Mouse (Mus musculus) T-helper 17 cell (primary cell): ENCODE results near the gene Styxl1.

Experiments used
- in situ Hi-C, 2 experiments: fragments of 300-600 bp; cut with MboI, MseI; formaldehyde crosslinking; loops; 1 replicate in 1 of 2; 2 replicates in 1 of 2; pipeline ENCODE4 v1.15.1; 2025; ENCODE audit warnings: high pct_unique_total_duplicates in 2 of 2

Styxl1 gene

DNA sequence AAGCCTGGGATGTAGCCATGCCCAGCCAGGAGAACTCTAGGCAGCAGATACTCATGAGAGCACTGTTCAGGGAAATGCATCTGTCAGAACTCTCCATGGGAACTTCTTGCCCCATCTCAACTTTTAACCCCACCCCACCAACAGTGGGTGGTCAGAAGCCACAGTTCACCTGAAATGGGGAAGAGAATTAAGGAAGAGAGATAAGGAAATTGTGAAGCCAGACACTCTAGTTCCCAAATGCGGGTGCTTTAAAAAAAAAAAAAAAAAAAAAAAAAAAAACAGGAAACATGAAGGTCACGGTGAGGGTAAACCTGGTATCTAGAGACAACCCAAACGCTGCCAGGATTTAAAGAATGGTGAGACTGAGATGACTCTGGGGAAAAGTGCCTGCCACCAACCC lies 5.7 kb downstream of the Styxl1 start:
- in situ Hi-C loops: no loop called here

GRCm38 (mm10) chr5:135764971-135765370 lies 13.2 kb downstream of the Styxl1 start:
- in situ Hi-C loops: loop anchor here (5.0 kb wide), 1 partner anchor 148 kb away; no protein-coding TSS in a partner anchor

DNA sequence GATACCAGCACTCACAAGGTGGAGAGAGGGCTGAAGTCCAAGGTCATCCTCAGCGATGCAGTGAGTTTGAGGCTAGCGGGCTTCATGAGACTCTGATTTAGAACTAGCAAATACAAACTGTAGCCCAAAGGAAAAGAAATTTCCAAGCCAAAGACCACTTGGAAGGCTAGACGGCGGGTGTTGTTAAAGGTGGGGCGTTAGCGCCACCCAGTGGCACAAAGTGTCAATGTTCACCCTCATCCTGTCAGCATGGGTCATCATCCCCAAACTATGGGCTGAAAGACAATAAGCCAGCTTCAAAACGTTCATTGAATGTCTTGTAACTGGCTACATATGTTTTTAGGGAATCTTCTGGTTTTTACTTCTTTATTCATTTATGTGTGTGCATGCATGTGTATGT lies 14.7 kb downstream of the Styxl1 start:
- in situ Hi-C loops: loop anchor here in 1 of 2 experiments (5.0 kb wide), 1 partner anchor 146 kb away; no protein-coding TSS in a partner anchor

DNA sequence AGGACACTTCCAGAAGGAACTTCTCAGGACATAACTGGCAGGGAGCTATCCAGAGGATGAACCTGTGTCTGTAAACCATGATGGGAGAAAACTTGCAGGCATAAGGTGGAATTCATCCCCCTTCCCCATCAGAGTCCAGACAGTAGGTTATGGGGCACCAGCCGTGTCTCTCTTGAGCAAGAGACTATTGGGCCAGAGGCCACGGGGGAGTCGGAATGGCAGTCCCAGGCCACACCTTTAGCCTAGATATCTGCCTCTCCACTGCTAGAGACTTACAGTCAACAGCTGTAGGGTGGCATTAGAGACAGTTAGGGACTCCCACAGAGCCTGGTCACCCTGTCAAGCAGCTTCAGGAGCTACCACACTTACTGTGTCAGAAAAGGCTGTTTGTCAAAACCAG lies 16.3 kb downstream of the Styxl1 start:
- in situ Hi-C loops: loop anchor here in 1 of 2 experiments (5.0 kb wide), 1 partner anchor 145 kb away; no protein-coding TSS in a partner anchor

DNA sequence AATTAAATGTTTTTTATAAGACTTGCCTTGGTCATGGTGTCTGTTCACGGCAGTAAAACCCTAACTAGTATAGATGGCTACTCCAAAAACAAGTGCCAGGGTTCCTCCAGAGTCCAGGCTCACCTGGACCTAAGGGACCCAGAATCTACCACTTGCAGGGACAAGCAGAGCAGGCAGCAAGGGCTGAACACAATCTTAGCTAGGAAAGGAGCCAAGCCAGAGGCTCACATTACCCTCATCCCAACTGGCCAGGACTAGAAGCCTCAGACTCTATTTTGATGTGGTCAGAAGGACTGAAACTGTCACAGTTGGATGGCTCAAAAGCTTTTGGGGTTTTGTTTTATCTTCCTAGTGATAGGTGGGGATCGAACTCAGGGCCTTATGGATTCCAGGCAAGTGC lies 26.6 kb downstream of the Styxl1 start:
- in situ Hi-C loops: loop anchor here in 1 of 2 experiments (10.0 kb wide), 1 partner anchor 347 kb away; no protein-coding TSS in a partner anchor

DNA sequence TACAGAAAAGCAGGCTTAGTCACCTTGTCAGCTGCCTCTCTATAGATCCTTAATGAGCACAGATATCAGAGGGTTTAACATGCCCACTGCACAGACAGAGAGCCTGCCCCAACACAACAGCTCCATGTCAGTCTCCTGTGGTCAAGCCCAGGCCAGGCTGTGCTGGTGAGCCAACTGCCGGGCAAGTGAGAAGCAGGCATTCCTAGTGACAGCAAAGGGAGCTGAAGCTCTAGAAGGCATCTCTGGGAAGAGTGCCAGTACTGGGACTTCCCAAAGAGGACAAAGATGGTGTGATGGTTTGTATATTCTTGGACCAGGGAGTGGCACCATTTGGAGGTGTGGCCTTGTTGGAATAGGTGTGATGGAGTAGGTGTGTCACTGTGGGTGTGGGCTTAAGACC lies 27.1 kb downstream of the Styxl1 start:
- in situ Hi-C loops: loop anchor here in 1 of 2 experiments (10.0 kb wide), 1 partner anchor 346 kb away; no protein-coding TSS in a partner anchor

DNA sequence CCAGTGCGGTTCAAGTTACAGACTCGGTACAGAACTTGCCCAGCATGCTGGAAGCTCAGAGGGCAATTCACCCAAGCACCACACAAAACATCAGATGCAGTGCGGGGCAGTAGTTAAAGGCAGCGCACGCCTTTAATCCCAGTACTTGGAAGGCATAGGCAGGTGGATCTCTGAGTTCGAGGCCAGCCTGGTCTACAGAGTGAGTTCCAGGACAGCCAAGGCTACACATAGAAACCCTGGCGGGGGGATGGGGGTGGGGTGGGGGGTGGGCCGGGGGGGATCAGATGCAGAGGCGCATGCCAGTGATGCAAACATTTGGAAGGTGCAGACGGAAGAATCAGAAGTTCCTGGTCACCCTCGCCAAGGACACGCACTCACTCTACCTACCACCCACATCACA lies 33.4 kb downstream of the Styxl1 start:
- in situ Hi-C loops: no loop called here

- in situ Hi-C loops: no loop called here
Observed at GRCm38 (mm10) chr5:135743741-135744609, 34.2 kb downstream of the Styxl1 start, which contains the start of gene Tmem120a. Tmem120a (minus strand) TSS chr5:135744448.

DNA sequence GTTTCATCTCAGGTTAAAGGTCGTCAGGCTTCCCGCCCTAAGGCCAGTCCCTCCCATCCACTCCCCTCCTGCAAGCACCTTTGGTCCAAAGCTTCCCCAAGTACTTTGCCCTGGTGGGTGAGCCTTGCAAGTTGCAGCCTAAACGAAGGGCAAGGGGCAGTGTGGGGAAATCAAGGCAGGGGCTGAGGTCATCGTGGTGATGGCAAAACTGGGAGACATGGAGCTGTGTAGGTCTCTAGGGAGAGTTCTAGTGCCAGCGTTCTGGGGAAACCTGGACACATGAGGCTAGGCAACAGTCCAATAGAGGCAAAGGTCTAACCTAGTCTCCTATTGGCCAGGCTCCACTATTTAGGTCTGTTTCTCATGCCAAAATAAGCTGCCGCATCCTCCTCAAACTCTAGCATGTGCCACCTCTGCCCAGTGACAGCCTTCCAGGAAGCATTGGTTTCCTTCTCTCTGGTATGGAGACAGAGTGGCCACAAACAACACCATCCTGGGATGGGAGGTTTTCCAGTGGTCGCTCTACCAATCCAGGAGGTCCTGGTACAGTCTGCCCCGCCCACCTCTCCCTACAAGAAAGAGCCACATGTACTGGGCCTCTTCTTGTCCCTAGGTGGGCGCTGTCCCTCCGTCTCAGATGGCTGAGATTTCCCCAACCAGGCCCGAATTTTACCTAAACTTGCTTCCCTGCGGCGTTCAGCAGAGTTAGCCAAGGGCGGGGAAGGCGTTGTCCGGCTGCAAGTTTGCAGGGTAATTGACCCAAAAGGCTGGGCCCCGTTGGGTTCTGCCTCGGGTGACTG lies 35.0 kb downstream of the Styxl1 start:
- in situ Hi-C loops: no loop called here

GRCm38 (mm10) chr5:135742156-135742555 lies 36.0 kb downstream of the Styxl1 start:
- in situ Hi-C loops: no loop called here

DNA sequence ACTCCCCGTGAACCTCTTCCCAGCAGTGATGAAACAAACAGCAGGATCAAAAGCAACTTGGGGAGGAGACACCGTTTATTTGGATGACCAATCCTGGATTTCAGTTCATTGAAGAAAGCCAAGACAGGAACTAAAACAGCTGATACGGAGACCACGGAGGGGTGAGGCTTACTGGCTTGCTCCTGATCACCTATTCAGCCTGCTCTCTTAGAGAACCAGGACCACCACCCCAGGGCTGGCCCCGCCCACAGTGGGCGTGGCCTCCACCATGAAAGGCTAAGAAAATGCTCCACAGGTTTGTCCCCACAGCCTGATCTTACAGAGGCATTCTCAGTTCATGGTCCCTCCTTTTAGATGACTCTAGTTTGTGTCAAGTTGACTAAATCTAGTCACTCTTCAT lies 39.9 kb downstream of the Styxl1 start:
- in situ Hi-C loops: no loop called here

GRCm38 (mm10) chr5:135737154-135737553 lies 41.0 kb downstream of the Styxl1 start:
- in situ Hi-C loops: no loop called here

- in situ Hi-C loops: no loop called here
Observed at GRCm38 (mm10) chr5:135736544-135736943, 41.6 kb downstream of the Styxl1 start.

- in situ Hi-C loops: no loop called here
Observed at GRCm38 (mm10) chr5:135735741-135736140, 42.4 kb downstream of the Styxl1 start.

GRCm38 (mm10) chr5:135734057-135734680 lies 44.0 kb downstream of the Styxl1 start:
- in situ Hi-C loops: no loop called here

DNA sequence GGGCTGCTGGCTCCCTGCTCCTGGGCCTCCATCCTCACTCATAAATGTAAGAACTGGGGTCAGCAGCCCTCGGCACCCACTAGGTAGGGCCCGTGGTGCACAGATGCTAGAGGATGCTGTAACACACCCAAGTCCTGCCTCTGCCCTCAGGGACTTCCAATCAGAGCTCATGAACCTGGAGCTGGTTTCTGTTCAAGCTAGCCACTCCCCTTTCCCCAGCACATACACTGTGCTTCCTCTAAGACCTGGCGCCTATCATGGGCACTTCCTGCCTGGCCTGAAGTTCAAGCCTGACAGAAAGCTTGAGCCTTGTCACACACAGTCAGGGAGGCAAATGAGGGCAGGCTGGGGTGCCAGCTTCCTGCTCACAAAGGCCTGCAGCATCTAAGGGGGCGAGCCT lies 45.1 kb downstream of the Styxl1 start:
- in situ Hi-C loops: no loop called here

DNA sequence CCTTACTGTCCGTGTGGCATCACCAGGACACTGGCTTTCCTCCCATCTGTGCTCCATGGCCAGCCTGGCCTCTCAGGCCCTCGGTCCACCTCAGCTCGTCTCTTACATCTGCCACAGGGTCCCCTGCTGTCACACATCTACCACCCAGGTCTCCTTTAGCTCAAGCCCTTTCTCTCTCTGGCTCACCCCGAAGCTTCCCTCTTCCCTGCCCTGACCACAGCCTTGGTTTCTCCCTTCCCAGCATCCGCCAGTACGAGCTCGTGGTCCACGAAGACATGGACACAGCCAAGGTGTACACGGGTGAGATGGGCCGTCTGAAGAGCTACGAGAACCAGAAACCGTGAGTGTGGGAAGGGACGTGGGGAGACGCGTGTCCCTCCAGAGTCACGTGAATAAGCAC lies 46.9 kb downstream of the Styxl1 start:
- in situ Hi-C loops: no loop called here

DNA sequence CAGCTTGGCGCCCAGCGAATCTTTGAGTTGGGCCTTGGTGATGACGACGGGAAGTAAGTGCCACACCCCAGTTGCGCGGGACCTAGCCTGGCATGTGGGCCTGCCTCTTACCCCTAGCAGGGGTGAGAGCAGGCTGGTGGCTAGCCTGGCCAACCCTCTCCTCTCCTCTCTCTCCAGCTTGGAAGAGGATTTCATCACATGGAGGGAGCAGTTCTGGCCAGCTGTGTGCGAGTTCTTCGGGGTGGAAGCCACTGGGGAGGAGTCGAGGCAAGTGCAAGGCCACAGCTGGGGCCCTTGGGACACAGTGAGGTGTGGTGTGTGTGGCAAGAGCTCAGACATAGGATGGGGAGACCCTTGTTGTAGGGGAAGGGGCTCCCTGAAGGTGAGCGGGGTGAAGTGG lies 47.3 kb downstream of the Styxl1 start:
- in situ Hi-C loops: no loop called here

GRCm38 (mm10) chr5:135730278-135730677 lies 47.9 kb downstream of the Styxl1 start:
- in situ Hi-C loops: no loop called here

DNA sequence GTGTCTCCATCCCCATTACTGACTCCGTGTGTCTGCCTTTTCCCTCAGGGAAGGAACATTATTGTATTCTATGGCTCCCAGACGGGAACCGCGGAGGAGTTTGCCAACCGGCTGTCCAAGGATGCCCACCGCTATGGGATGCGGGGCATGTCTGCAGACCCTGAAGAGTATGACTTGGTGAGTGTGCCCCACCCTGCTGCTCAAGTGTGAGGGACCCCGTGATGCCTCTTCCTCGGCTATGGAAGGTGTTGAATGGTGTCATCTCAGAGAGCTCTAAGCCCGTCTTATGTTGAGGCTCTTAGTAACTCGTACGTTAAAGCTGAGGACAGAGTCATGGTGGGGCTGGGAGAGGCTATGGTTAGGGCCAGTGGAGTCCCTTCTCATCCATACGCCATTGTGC lies 48.8 kb downstream of the Styxl1 start:
- in situ Hi-C loops: no loop called here

DNA sequence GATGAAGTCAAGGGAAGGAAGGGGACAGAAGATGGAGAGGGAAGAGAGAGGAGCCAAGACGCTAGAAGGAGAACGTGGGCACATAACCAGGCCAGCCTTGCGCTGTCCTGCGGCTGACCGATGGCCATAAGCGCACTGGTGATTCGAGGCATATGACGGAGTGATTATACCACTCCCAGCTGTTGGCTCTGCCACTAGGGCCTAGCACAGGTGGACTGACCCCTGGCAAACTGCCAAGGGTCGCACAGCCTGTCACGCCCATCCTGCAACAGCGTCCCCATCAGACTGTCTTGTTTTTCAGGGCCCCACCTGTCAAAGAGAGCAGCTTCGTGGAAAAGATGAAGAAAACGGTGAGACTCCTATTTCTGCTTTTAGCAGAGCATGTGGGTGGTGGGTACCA lies 49.8 kb downstream of the Styxl1 start:
- in situ Hi-C loops: no loop called here

DNA sequence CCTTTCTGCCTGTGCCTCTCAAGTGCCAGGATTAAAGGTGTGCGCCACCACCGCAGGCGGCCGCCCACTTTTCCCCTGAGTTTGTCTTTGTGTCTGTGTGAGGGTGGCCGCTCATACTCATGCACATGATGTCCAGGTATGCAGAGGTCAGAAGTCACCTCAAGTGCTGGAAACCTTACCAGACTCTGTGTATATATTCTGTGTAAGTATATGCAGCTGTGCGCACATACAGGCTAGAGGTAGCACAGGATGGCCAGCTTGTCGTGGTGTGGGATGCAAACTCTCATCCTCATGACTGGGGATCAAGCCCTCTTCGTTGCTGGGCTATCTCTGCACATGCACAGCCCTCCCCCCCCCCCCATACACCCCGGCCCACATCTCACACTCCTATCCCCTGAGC lies 50.3 kb downstream of the Styxl1 start:
- in situ Hi-C loops: no loop called here
